Mouse (Mus musculus) lung, embryonic 16.5 days (tissue): ENCODE results near the gene Id3. TPM values are rescaled to one million over a fixed set of nuclear protein-coding genes. Genes with fewer than 3 reads are reported as not detected.

Source experiments
- ATAC-seq: fragments of 200-750 bp; cut with Nextera tagmentation; 2 replicates; pipeline ENCODE4 v1.8.0; 2017; ENCODE audit warnings: low read depth, mild to moderate bottlenecking, moderate library complexity
- H3K27ac ChIP-seq: fragments of 300-500 bp; sonication (generic); 2 replicates; pipeline ENCODE4 v1.5.1; 2014; ENCODE audit warnings: mild to moderate bottlenecking, control low read depth, low read length
- H3K27me3 ChIP-seq: fragments of 300-500 bp; sonication (generic); 2 replicates; pipeline ENCODE4 v1.6.1; 2014; ENCODE audit warnings: low read depth, low read length, mixed read lengths; ENCODE audit not compliant: control insufficient read depth, insufficient read depth
- H3K36me3 ChIP-seq: fragments of 300-500 bp; sonication (generic); 2 replicates; pipeline ENCODE4 v1.6.1; 2014; ENCODE audit warnings: low read length; ENCODE audit not compliant: control insufficient read depth, insufficient read depth
- H3K4me1 ChIP-seq: fragments of 300-500 bp; sonication (generic); replicated peaks from 2 replicates; pipeline ENCODE4 v1.6.1; 2014; ENCODE audit warnings: low read length, mixed read lengths; ENCODE audit not compliant: control insufficient read depth, insufficient read depth
- H3K4me2 ChIP-seq: fragments of 300-500 bp; sonication (generic); 2 replicates; pipeline ENCODE4 v1.6.1; 2014; ENCODE audit warnings: low read depth, low read length, control low read depth
- H3K4me3 ChIP-seq: fragments of 300-500 bp; sonication (generic); 2 replicates; pipeline ENCODE4 v1.5.1; 2014; ENCODE audit warnings: mild to moderate bottlenecking, low read length, control low read depth
- H3K9ac ChIP-seq: fragments of 300-500 bp; sonication (generic); 2 replicates; pipeline ENCODE4 v1.6.1; 2014; ENCODE audit warnings: low read length, control low read depth
- H3K9me3 ChIP-seq: fragments of 300-500 bp; sonication (generic); 2 replicates; pipeline ENCODE4 v1.6.1; 2016; ENCODE audit warnings: low read length; ENCODE audit not compliant: control insufficient read depth
- WGBS: fragments of 180-500 bp; shearing (Covaris S2); extraction: QIAGEN DNeasy Blood & Tissue Kit; methylation state at CpG from one replicate; pipeline ENCODE4 v1.1.7; 2014; 5-methylcytosine and 5-hydroxymethylcytosine counted together
- polyA plus RNA-seq: library from polyadenylated mRNA; unstranded; fragments of >200 nt; fragmentation: Nextera tagmentation; extraction: Ambion mirVana; gene quantifications from 2 replicates; pipeline ENCODE4 v1.2.1, GENCODE M21; 2015

Id3 gene
- polyA plus RNA-seq, 1 experiment from 2014 or later, result 560 TPM

GRCm38 (mm10) chr4:136123111-136123791 is 20.0 kb upstream of the Id3 start:
- no peaks in the 10 kb centered on the region for H3K27me3 ChIP-seq
- H3K27ac ChIP-seq, result peak overlapping the region; percentile 47; the same call in 1 of the 2 replicates
- no peak overlapping the region for H3K9ac ChIP-seq
- no peak overlapping the region for H3K4me2 ChIP-seq
- H3K9me3 ChIP-seq, result no peaks in the 10 kb centered on the region
- 41% methylated on average over 8 of the region's 8 CpGs for WGBS
- peak; percentile 24; the same call in 1 of the 2 replicates for ATAC-seq
- no peak overlapping the region for H3K4me3 ChIP-seq
- H3K4me1 ChIP-seq, result peaks cover 14% of the 10 kb centered on the region
- no peaks in the 10 kb centered on the region for H3K36me3 ChIP-seq

GRCm38 (mm10) chr4:136123792-136124161 is 19.5 kb upstream of the Id3 start:
- H3K4me3 ChIP-seq, result no peak overlapping the region
- H3K36me3 ChIP-seq, result no peaks in the 10 kb centered on the region
- H3K9ac ChIP-seq, result no peak overlapping the region
- 81% methylated on average over 3 of the region's 3 CpGs for WGBS
- no peaks in the 10 kb centered on the region for H3K27me3 ChIP-seq
- peaks cover 14% of the 10 kb centered on the region for H3K4me1 ChIP-seq
- H3K4me2 ChIP-seq, result no peak overlapping the region
- H3K27ac ChIP-seq, result no peak overlapping the region
- ATAC-seq, result no peak
- no peaks in the 10 kb centered on the region for H3K9me3 ChIP-seq

GRCm38 (mm10) chr4:136124581-136124980 is 18.7 kb upstream of the Id3 start:
- no peak for ATAC-seq
- H3K27me3 ChIP-seq, result no peaks in the 10 kb centered on the region
- no peaks in the 10 kb centered on the region for H3K36me3 ChIP-seq
- no peak overlapping the region for H3K4me3 ChIP-seq
- H3K9ac ChIP-seq, result no peak overlapping the region
- no peaks in the 10 kb centered on the region for H3K9me3 ChIP-seq
- no peak overlapping the region for H3K4me2 ChIP-seq
- H3K4me1 ChIP-seq, result peaks cover 14% of the 10 kb centered on the region
- H3K27ac ChIP-seq, result no peak overlapping the region
- WGBS, result 98% methylated on average over 4 of the region's 4 CpGs

GRCm38 (mm10) chr4:136125458-136125857 is 17.8 kb upstream of the Id3 start:
- ATAC-seq, result no peak
- H3K27me3 ChIP-seq, result no peaks in the 10 kb centered on the region
- WGBS, result 73% methylated on average over 11 of the region's 11 CpGs

GRCm38 (mm10) chr4:136126019-136126418 is 17.3 kb upstream of the Id3 start:
- no peak overlapping the region for H3K4me3 ChIP-seq
- no peak for ATAC-seq
- H3K36me3 ChIP-seq, result no peaks in the 10 kb centered on the region
- no peak overlapping the region for H3K4me2 ChIP-seq
- H3K9ac ChIP-seq, result no peak overlapping the region
- WGBS, result 62% methylated on average over 5 of the region's 5 CpGs
- H3K4me1 ChIP-seq, result peaks cover 9% of the 10 kb centered on the region; the same call in 1 of the 2 replicates
- H3K27me3 ChIP-seq, result no peaks in the 10 kb centered on the region
- no peak overlapping the region for H3K27ac ChIP-seq
- H3K9me3 ChIP-seq, result no peaks in the 10 kb centered on the region

More at GRCm38 (mm10) chr4:136125458-136125857, 17.8 kb upstream of the Id3 start:
- no peak overlapping the region for H3K9ac ChIP-seq
- H3K4me1 ChIP-seq, result peaks cover 9% of the 10 kb centered on the region; the same call in 1 of the 2 replicates
- H3K4me3 ChIP-seq, result no peak overlapping the region
- no peaks in the 10 kb centered on the region for H3K36me3 ChIP-seq
- H3K4me2 ChIP-seq, result no peak overlapping the region
- H3K27ac ChIP-seq, result no peak overlapping the region
- H3K9me3 ChIP-seq, result no peaks in the 10 kb centered on the region

GRCm38 (mm10) chr4:136127670-136128069 is 15.6 kb upstream of the Id3 start:
- H3K27me3 ChIP-seq, result no peaks in the 10 kb centered on the region
- peaks cover 9% of the 10 kb centered on the region; the same call in 1 of the 2 replicates for H3K4me1 ChIP-seq
- ATAC-seq, result no peak
- no peak overlapping the region for H3K27ac ChIP-seq
- H3K9me3 ChIP-seq, result no peaks in the 10 kb centered on the region
- 51% methylated on average over 13 of the region's 13 CpGs for WGBS
- H3K4me3 ChIP-seq, result no peak overlapping the region
- no peaks in the 10 kb centered on the region for H3K36me3 ChIP-seq
- no peak overlapping the region for H3K4me2 ChIP-seq
- H3K9ac ChIP-seq, result no peak overlapping the region

GRCm38 (mm10) chr4:136129842-136130241 is 13.5 kb upstream of the Id3 start:
- 81% methylated on average over 1 of the region's 1 CpGs for WGBS
- Histone ChIP-seq H3K4me3 (no peak overlapping the region), H3K9me3 (no peaks in the 10 kb centered on the region), H3K27ac (no peak overlapping the region), H3K36me3 (no peaks in the 10 kb centered on the region), H3K4me2 (no peak overlapping the region), H3K9ac (no peak overlapping the region), H3K4me1 (peaks cover 14% of the 10 kb centered on the region), H3K27me3 (no peaks in the 10 kb centered on the region)
- ATAC-seq, result no peak

- WGBS, result 20% methylated on average over 9 of the region's 9 CpGs
- H3K9me3 ChIP-seq, result no peaks in the 10 kb centered on the region
- H3K4me2 ChIP-seq, result peak overlapping the region; percentile 88
- no peaks in the 10 kb centered on the region for H3K36me3 ChIP-seq
- no peak for ATAC-seq
- peak overlapping the region; percentile 79 for H3K9ac ChIP-seq
- no peaks in the 10 kb centered on the region for H3K27me3 ChIP-seq
- H3K4me1 ChIP-seq, result peaks cover 34% of the 10 kb centered on the region
- H3K4me3 ChIP-seq, result no peak overlapping the region
- H3K27ac ChIP-seq, result peak overlapping the region; percentile 99
Observed at GRCm38 (mm10) chr4:136133801-136134200, 9.5 kb upstream of the Id3 start.

GRCm38 (mm10) chr4:136134418-136134977 is 8.8 kb upstream of the Id3 start:
- under 1% methylated on average over 15 of the region's 15 CpGs for WGBS

More at GRCm38 (mm10) chr4:136134418-136134977, 8.8 kb upstream of the Id3 start:
- no peaks in the 10 kb centered on the region for H3K27me3 ChIP-seq
- no peaks in the 10 kb centered on the region for H3K36me3 ChIP-seq
- peak overlapping the region; percentile 79 for H3K9ac ChIP-seq
- peak overlapping the region; percentile 99 for H3K27ac ChIP-seq
- no peaks in the 10 kb centered on the region for H3K9me3 ChIP-seq
- H3K4me1 ChIP-seq, result peaks cover 41% of the 10 kb centered on the region
- peak; percentile 47 for ATAC-seq
- H3K4me3 ChIP-seq, result peak overlapping the region; percentile 50
- H3K4me2 ChIP-seq, result peak overlapping the region; percentile 88
